Mouse (Mus musculus) CH12.LX (cell line): ENCODE results near the gene Rps11. TPM values are rescaled to one million over a fixed set of nuclear protein-coding genes. Genes with fewer than 3 reads are reported as not detected.
A peak's percentile ranks its signal among the peaks of the same experiment; 100 is the strongest.

Source experiments
- DNase-seq: peaks from one replicate; pipeline ENCODE4 v3.0.0-alpha.2; 2013; ENCODE audit errors: extremely low read depth
- H3K27ac ChIP-seq: 2 replicates; pipeline ENCODE4 v1.5.1; 2012; ENCODE audit warnings: low read depth, mild to moderate bottlenecking, control low read depth, moderate library complexity; ENCODE audit not compliant: insufficient read depth
- H3K27me3 ChIP-seq: replicated peaks from 2 replicates; pipeline ENCODE3; 2012; ENCODE audit warnings: inconsistent platforms
- H3K36me3 ChIP-seq, 2 experiments: replicated peaks in 1 of 2; 2 replicates each; pipeline versions ENCODE3 to v1.6.1; 2012; ENCODE audit warnings: inconsistent platforms in 1 of 2, low read length in 1 of 2, mild to moderate bottlenecking in 1 of 2, mixed read lengths in 1 of 2, moderate library complexity in 1 of 2; ENCODE audit not compliant: control insufficient read depth in 1 of 2, insufficient read depth in 1 of 2
- H3K4me1 ChIP-seq, 2 experiments: 2 replicates each; pipeline ENCODE4 v1.6.1; 2012; ENCODE audit warnings: inconsistent platforms in 1 of 2, moderate library complexity in 1 of 2; ENCODE audit not compliant: insufficient read depth in 2 of 2, control insufficient read depth in 1 of 2
- H3K4me2 ChIP-seq: 2 replicates; pipeline ENCODE4 v1.6.1; 2012; ENCODE audit warnings: low read depth, mild to moderate bottlenecking, control low read depth; ENCODE audit not compliant: poor library complexity, insufficient read depth, severe bottlenecking
- H3K4me3 ChIP-seq, 3 experiments: fragments of 150-350 bp in 1 of 3; sonication (generic) in 1 of 3; replicated peaks in 1 of 3; 2 replicates each; pipeline versions ENCODE3 to v1.5.1; 2011 to 2012; ENCODE audit warnings: low read depth in 2 of 3, low read length in 2 of 3, mild to moderate bottlenecking in 2 of 3, moderate library complexity in 2 of 3, control low read depth in 1 of 3, improper control_type of control experiment in 1 of 3, inconsistent platforms in 1 of 3, mixed read lengths in 1 of 3; ENCODE audit not compliant: poor library complexity in 1 of 3
- H3K79me2 ChIP-seq: replicated peaks from 2 replicates; pipeline ENCODE4 v1.6.1; 2012; ENCODE audit warnings: mild to moderate bottlenecking, moderate library complexity; ENCODE audit not compliant: control insufficient read depth, poor library complexity, insufficient read depth, severe bottlenecking; ENCODE audit errors: extremely low read depth
- H3K9ac ChIP-seq: 2 replicates; pipeline ENCODE4 v1.6.1; 2012; ENCODE audit warnings: low read depth, mild to moderate bottlenecking, control low read depth, moderate library complexity; ENCODE audit not compliant: insufficient read depth
- H3K9me3 ChIP-seq: replicated peaks from 2 replicates; pipeline ENCODE3; 2012; ENCODE audit warnings: low read length, inconsistent platforms, mixed read lengths
- BHLHE40 ChIP-seq: IDR thresholded peaks from 2 replicates; pipeline ENCODE4 v1.6.1; 2011; ENCODE audit warnings: mild to moderate bottlenecking, low read depth, low read length, improper control_type of control experiment
- CHD1 ChIP-seq: IDR thresholded peaks from 2 replicates; pipeline ENCODE4 v1.6.1; 2012; ENCODE audit warnings: low read depth, low read length, improper control_type of control experiment, inconsistent platforms
- CTCF ChIP-seq, 2 experiments: IDR thresholded peaks in 1 of 2; conservative IDR thresholded peaks in 1 of 2; 2 replicates each; pipeline ENCODE4 v1.5.1; 2011 to 2012; ENCODE audit warnings: low read depth in 2 of 2, low read length in 2 of 2, improper control_type of control experiment in 1 of 2, inconsistent platforms in 1 of 2, mild to moderate bottlenecking in 1 of 2, moderate library complexity in 1 of 2
- EP300 ChIP-seq: IDR thresholded peaks from 2 replicates; pipeline ENCODE4 v1.6.1; 2011; ENCODE audit warnings: low read length, improper control_type of control experiment
- GABPA ChIP-seq: IDR thresholded peaks from 2 replicates; pipeline ENCODE4 v1.6.1; 2012; ENCODE audit warnings: low read depth, low read length, improper control_type of control experiment, inconsistent platforms; ENCODE audit not compliant: insufficient replicate concordance
- IRF4 ChIP-seq: IDR thresholded peaks from 2 replicates; pipeline ENCODE4 v1.6.1; 2014; ENCODE audit warnings: low read depth, mild to moderate bottlenecking, inconsistent platforms, low read length, improper control_type of control experiment
- KAT2A ChIP-seq: IDR thresholded peaks from 2 replicates; pipeline ENCODE4 v1.6.1; 2012; ENCODE audit warnings: low read length, improper control_type of control experiment, inconsistent platforms; ENCODE audit not compliant: insufficient replicate concordance
- MAX ChIP-seq: IDR thresholded peaks from 2 replicates; pipeline ENCODE4 v1.6.1; 2011; ENCODE audit warnings: low read length, improper control_type of control experiment
- MAZ ChIP-seq: IDR thresholded peaks from 2 replicates; pipeline ENCODE4 v1.6.1; 2012; ENCODE audit warnings: low read depth, mild to moderate bottlenecking, inconsistent platforms, low read length, improper control_type of control experiment, moderate library complexity
- MEF2A ChIP-seq: IDR thresholded peaks from 2 replicates; pipeline ENCODE4 v1.6.1; 2014; ENCODE audit warnings: low read depth, mild to moderate bottlenecking, inconsistent platforms, low read length, improper control_type of control experiment, borderline replicate concordance
- MXI1 ChIP-seq: IDR thresholded peaks from 2 replicates; pipeline ENCODE4 v1.6.1; 2011; ENCODE audit warnings: mild to moderate bottlenecking, low read depth, low read length, improper control_type of control experiment
- MYC ChIP-seq: IDR thresholded peaks from 2 replicates; pipeline ENCODE4 v1.6.1; 2011; ENCODE audit warnings: low read depth, mild to moderate bottlenecking, improper control_type of control experiment, low read length
- NRF1 ChIP-seq: IDR thresholded peaks from 2 replicates; pipeline ENCODE4 v1.6.1; 2014; ENCODE audit warnings: low read depth, mild to moderate bottlenecking, inconsistent platforms, low read length, improper control_type of control experiment, moderate library complexity
- POLR2A ChIP-seq: IDR thresholded peaks from 2 replicates; pipeline ENCODE4 v1.6.1; 2011; ENCODE audit warnings: low read depth, mild to moderate bottlenecking, improper control_type of control experiment, low read length
- SIN3A ChIP-seq: IDR thresholded peaks from 2 replicates; pipeline ENCODE4 v1.6.1; 2012; ENCODE audit warnings: low read length, improper control_type of control experiment, inconsistent platforms
- SMC3 ChIP-seq: IDR thresholded peaks from 2 replicates; pipeline ENCODE4 v1.6.1; 2011; ENCODE audit warnings: low read depth, low read length, improper control_type of control experiment
- TBP ChIP-seq: conservative IDR thresholded peaks from 2 replicates; pipeline ENCODE4 v1.6.1; 2011; ENCODE audit warnings: low read depth, low read length, improper control_type of control experiment
- USF2 ChIP-seq: conservative IDR thresholded peaks from 2 replicates; pipeline ENCODE4 v1.6.1; 2011; ENCODE audit warnings: low read depth, low read length, improper control_type of control experiment
- ZC3H11A ChIP-seq: IDR thresholded peaks from 2 replicates; pipeline ENCODE4 v1.6.1; 2012; ENCODE audit warnings: low read depth, mild to moderate bottlenecking, inconsistent platforms, low read length, improper control_type of control experiment
- ZKSCAN1 ChIP-seq: IDR thresholded peaks from 2 replicates; pipeline ENCODE4 v1.6.1; 2012; ENCODE audit warnings: low read depth, inconsistent platforms, low read length, improper control_type of control experiment, borderline replicate concordance
- ZMIZ1 ChIP-seq: IDR thresholded peaks from 2 replicates; pipeline ENCODE4 v1.6.1; 2012; ENCODE audit warnings: low read depth, mild to moderate bottlenecking, inconsistent platforms, low read length, improper control_type of control experiment
- ZNF384 ChIP-seq: IDR thresholded peaks from 2 replicates; pipeline ENCODE4 v1.6.1; 2012; ENCODE audit warnings: low read depth, low read length, improper control_type of control experiment, inconsistent platforms
- dilution Hi-C: fragments of 300-500 bp; cut with MboI; formaldehyde crosslinking; loops from 2 replicates; pipeline ENCODE4 v1.14.3; 2020; ENCODE audit warnings: low sequenced_read_pairs; ENCODE audit not compliant: extremely low pct_unique_long_range_greater_than_20kb, extremely low pct_ligation_motif_present
- in situ Hi-C: fragments of 300-500 bp; cut with MboI; formaldehyde crosslinking; loops from 3 replicates; pipeline ENCODE4 v1.14.3; 2019; ENCODE audit warnings: low sequenced_read_pairs, low pct_ligation_motif_present, low pct_unique_long_range_greater_than_20kb, mixed read lengths
- polyA plus RNA-seq: library from polyadenylated mRNA; unstranded; fragments of >175 nt; gene quantifications from 2 replicates; pipeline ENCODE4 v1.2.1, GENCODE M21; 2012; ENCODE audit warnings: low read depth; ENCODE audit not compliant: insufficient read length
- total RNA-seq, 2 experiments: library from RNA; depleted of rRNA; stranded (reverse); fragments of 300-350 nt in 1 of 2; fragments of >200 nt in 1 of 2; gene quantifications; 2 replicates each; pipeline ENCODE4 v1.2.3; 2012 to 2014

Gene Rps11
- total and polyA plus RNA-seq, 3 experiments, result 898 to 1,839 (median 1,699) TPM

DNA sequence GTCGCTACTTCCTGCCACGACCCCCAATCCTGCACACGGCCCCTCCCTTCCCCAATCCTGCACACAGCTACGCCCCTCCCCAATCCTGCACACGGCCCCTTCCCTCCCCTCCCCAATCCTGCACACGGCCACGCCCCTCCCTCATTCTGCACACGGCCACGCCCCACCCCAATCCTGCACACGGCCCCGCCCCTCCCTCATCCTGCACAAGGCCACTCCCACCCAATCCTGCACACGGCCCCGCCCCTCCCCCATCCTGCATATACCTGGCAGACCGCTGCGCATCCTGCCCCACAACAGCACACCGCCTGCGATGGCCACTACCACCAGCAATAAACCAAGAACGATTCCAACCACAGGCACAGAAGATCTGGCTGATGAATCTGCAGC lies 30.7 kb downstream of the Rps11 start:
- DNase-seq, result peak; percentile 31
- no peak overlapping the region for H3K4me2 ChIP-seq
- TF ChIP-seq GABPA (no peak), USF2 (no peak), MEF2A (no peak), TBP (no peak), EP300 (no peak), MYC (no peak), SIN3A (no peak), POLR2A (no peak), ZKSCAN1 (no peak)
- H3K79me2 ChIP-seq, result no peaks in the 10 kb centered on the region
- dilution Hi-C loops (no loop called here), in situ Hi-C loops (no loop called here)
- no peak overlapping the region for H3K4me3 ChIP-seq
- no peaks in the 10 kb centered on the region for H3K27me3 ChIP-seq
- no peaks in the 10 kb centered on the region for H3K9me3 ChIP-seq
- H3K9ac ChIP-seq, result no peak overlapping the region
- H3K4me1 ChIP-seq, result peaks cover 3 to 24% of the 10 kb centered on the region in 2 experiments
- no peaks in the 10 kb centered on the region for H3K36me3 ChIP-seq
- no peak overlapping the region for H3K27ac ChIP-seq

DNA sequence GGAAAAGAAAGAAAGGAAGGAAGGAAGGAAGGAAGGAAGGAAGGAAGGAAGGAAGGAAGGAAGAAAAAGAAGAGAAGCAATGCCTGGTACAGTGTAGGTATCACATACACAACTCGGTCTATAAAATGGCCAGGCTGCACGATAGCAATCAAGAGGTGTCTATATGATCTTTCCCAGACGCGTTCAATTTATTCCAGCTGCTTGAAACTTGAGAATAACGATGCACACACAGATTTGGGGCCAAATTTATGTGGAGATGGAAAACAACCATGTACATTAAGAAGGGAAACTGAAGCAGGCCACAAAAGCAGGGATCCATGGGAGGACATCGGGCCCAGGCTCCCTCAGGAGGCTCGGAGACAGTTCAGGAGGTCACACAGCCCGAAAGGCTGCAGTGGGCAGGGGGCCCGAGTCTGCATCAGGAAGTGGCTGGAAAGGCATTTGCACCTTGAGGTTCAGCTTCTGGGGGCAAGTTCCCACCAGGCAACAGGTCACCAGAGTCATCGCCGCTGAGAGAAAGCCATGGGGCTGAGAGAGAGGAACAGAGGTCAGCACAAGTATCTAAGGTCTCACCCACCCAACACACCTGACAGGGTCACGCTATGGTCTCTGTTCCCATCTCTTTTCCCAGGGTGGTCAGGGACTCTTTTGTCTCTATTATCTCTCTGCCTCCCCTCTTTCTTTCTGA lies 31.3 kb downstream of the Rps11 start:
- Histone ChIP-seq H3K4me3 (no peak overlapping the region), H3K36me3 (no peaks in the 10 kb centered on the region), H3K9me3 (no peaks in the 10 kb centered on the region), H3K9ac (no peak overlapping the region), H3K4me2 (no peak overlapping the region), H3K79me2 (no peaks in the 10 kb centered on the region), H3K27ac (no peak overlapping the region), H3K27me3 (no peaks in the 10 kb centered on the region), H3K4me1 (peaks cover 3 to 22% of the 10 kb centered on the region in 2 experiments)
- dilution Hi-C loops, result no loop called here
- in situ Hi-C loops, result no loop called here
- TF ChIP-seq CTCF (conservative IDR thresholded peaks at IDR 0.05 in 1 of 2, IDR thresholded peaks at IDR 0.05 in 1 of 2; ENCODE audit: low read depth in 2 of 2, low read length in 2 of 2), result no peak
- no peak for TF ChIP-seq ZNF384
- no peak for TF ChIP-seq GABPA
- no peak for TF ChIP-seq CHD1
- TF ChIP-seq NRF1, result no peak
- TF ChIP-seq IRF4, result no peak
- no peak for TF ChIP-seq ZMIZ1
- no peak for TF ChIP-seq KAT2A
- TF ChIP-seq ZC3H11A, result no peak
- no peak for TF ChIP-seq MAX
- no peak for TF ChIP-seq MAZ
- no peak for TF ChIP-seq MXI1
- no peak for TF ChIP-seq USF2
- no peak for TF ChIP-seq POLR2A
- no peak for TF ChIP-seq SMC3
- no peak for TF ChIP-seq EP300
- TF ChIP-seq BHLHE40, result no peak
- no peak for DNase-seq
